Mouse (Mus musculus) liver, embryonic 13.5 days (tissue): ENCODE measurements around the gene Ppfia4. TPM values are rescaled to one million over a fixed set of nuclear protein-coding genes. Genes with fewer than 3 reads are reported as not detected.

Experiments used
- ATAC-seq: fragments of 200-750 bp; cut with Nextera tagmentation; 2 replicates; pipeline ENCODE4 v1.8.0; 2017; ENCODE audit warnings: low read depth, mild to moderate bottlenecking, moderate number of reproducible peaks, moderate library complexity
- DNase-seq: peaks from one replicate; pipeline ENCODE4 v3.0.0; 2022
- H3K27ac ChIP-seq: fragments of 300-500 bp; sonication (generic); 2 replicates; pipeline ENCODE4 v1.5.1; 2015; ENCODE audit warnings: moderate library complexity, mild to moderate bottlenecking, inconsistent platforms
- H3K27me3 ChIP-seq: fragments of 300-500 bp; sonication (generic); 2 replicates; pipeline ENCODE4 v1.6.1; 2015; ENCODE audit warnings: mild to moderate bottlenecking, inconsistent platforms
- H3K36me3 ChIP-seq: fragments of 300-500 bp; sonication (generic); 2 replicates; pipeline ENCODE4 v1.6.1; 2015; ENCODE audit warnings: mild to moderate bottlenecking, inconsistent platforms
- H3K4me1 ChIP-seq: fragments of 300-500 bp; sonication (generic); replicated peaks from 2 replicates; pipeline ENCODE4 v1.6.1; 2015; ENCODE audit warnings: inconsistent platforms
- H3K4me2 ChIP-seq: fragments of 300-500 bp; sonication (generic); 2 replicates; pipeline ENCODE4 v1.6.1; 2015; ENCODE audit warnings: inconsistent platforms, mild to moderate bottlenecking, moderate library complexity
- H3K4me3 ChIP-seq: fragments of 300-500 bp; sonication (generic); replicated peaks from 2 replicates; pipeline ENCODE4 v1.5.1; 2015; ENCODE audit warnings: mild to moderate bottlenecking, inconsistent platforms
- H3K9ac ChIP-seq: fragments of 300-500 bp; sonication (generic); 2 replicates; pipeline ENCODE4 v1.6.1; 2015; ENCODE audit warnings: mild to moderate bottlenecking, inconsistent platforms
- H3K9me3 ChIP-seq: fragments of 300-500 bp; sonication (generic); replicated peaks from 2 replicates; pipeline ENCODE4 v1.6.1; 2016; ENCODE audit warnings: inconsistent platforms
- WGBS: fragments of 180-500 bp; shearing (Covaris S2); methylation state at CpG from one replicate; pipeline ENCODE4 v1.1.7; 2015; ENCODE audit not compliant: insufficient replicate concordance; 5-methylcytosine and 5-hydroxymethylcytosine counted together
- polyA plus RNA-seq: library from polyadenylated mRNA; unstranded; fragments of >200 nt; fragmentation: Nextera tagmentation; extraction: Ambion mirVana; gene quantifications from 2 replicates; pipeline ENCODE4 v1.2.1, GENCODE M21; 2015

Gene Ppfia4
- polyA plus RNA-seq, 1 experiment from 2014 or later = 1.1 TPM

- no peak for ATAC-seq
- no peak overlapping the region for H3K4me3 ChIP-seq
- 23% methylated on average over 3 of the region's 3 CpGs for WGBS
Observed at GRCm38 (mm10) chr1:134282342-134282741, 50.4 kb downstream of the Ppfia4 start.

GRCm38 (mm10) chr1:134281563-134281962 is 51.2 kb downstream of the Ppfia4 start:
- no peak overlapping the region for H3K27ac ChIP-seq
- H3K4me1 ChIP-seq = no peaks in the 10 kb centered on the region
- WGBS = 57% methylated on average over 4 of the region's 4 CpGs
- no peaks in the 10 kb centered on the region for H3K9me3 ChIP-seq
- no peak overlapping the region for H3K4me3 ChIP-seq
- H3K27me3 ChIP-seq = no peaks in the 10 kb centered on the region
- H3K9ac ChIP-seq = no peak overlapping the region
- ATAC-seq (no peak), DNase-seq (no peak)
- H3K36me3 ChIP-seq = no peaks in the 10 kb centered on the region
- no peak overlapping the region for H3K4me2 ChIP-seq

More at GRCm38 (mm10) chr1:134282342-134282741, 50.4 kb downstream of the Ppfia4 start:
- Histone ChIP-seq H3K36me3 (no peaks in the 10 kb centered on the region), H3K27ac (no peak overlapping the region), H3K9me3 (no peaks in the 10 kb centered on the region), H3K4me2 (no peak overlapping the region), H3K9ac (no peak overlapping the region), H3K4me1 (no peaks in the 10 kb centered on the region), H3K27me3 (no peaks in the 10 kb centered on the region)
- DNase-seq = no peak

- Histone ChIP-seq H3K4me1 (no peaks in the 10 kb centered on the region), H3K27ac (no peak overlapping the region), H3K9ac (no peak overlapping the region), H3K9me3 (no peaks in the 10 kb centered on the region), H3K4me2 (no peak overlapping the region), H3K4me3 (no peak overlapping the region), H3K36me3 (no peaks in the 10 kb centered on the region), H3K27me3 (no peaks in the 10 kb centered on the region)
- ATAC-seq (no peak), DNase-seq (no peak)
- WGBS = 64% methylated on average over 5 of the region's 5 CpGs
Observed at GRCm38 (mm10) chr1:134280174-134280573, 52.6 kb downstream of the Ppfia4 start.

DNA sequence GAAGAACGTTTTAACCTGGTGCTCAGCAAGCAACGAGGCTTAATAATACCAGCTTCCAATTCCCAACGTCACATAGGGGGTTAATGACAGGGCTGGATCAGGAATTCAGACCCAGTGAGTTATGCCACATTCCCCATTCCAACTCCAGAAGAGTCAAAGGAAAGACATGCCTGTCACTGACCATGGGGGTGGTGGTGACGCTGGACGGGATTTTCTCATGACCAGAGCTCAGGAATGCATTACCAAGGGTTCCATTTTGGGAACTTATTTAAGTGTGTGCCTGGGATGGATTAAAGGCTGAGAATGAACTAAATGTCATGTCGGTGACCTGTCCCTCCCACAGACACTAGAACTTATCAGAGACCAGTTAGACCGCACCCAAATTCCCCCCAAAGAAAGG is 55.9 kb downstream of the Ppfia4 start:
- Histone ChIP-seq H3K9ac (no peak overlapping the region), H3K36me3 (no peaks in the 10 kb centered on the region), H3K27me3 (no peaks in the 10 kb centered on the region), H3K9me3 (no peaks in the 10 kb centered on the region), H3K27ac (no peak overlapping the region), H3K4me1 (no peaks in the 10 kb centered on the region), H3K4me2 (no peak overlapping the region), H3K4me3 (no peak overlapping the region)
- 72% methylated on average over 7 of the region's 7 CpGs for WGBS
- no peak for DNase-seq
- no peak for ATAC-seq

DNA sequence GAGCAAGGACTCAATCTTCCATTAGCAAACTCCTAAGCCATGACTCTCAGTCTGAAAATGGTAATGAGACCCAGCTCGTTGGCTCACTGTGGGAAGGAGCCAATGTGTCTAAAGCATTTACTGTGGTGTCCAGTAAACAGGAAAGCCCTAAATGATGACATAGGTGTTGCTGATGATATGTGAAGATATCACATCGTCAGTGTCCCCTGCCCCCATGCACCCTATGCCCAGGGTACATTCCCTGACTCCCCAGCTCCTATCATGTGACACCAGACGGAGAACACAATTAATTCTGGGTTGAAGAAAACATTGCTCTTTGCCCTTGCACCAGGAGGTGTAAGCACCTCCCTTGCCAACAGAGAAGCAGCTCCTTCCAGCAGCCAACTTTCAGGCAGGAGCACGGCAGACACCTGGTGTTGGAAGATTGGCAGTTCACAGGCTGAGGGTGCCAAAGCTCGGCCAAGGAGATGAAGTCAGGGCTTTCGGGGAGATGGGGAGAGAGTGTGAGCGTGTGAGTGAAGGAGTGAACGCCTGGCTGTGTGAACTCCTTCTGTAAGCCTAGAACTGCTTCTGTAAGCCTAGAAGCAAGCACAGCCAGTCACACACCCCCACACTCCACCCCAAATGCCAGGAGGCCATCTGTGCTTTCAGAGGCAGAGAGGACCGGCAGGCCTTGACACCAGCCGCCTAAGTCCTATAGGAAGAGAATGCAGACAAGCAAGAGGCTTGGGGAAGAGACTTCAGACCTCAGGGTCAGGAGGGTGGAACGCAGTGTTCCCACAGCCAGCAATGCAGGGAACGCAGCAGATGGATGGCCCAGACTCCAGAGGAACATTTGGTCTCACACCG is 56.9 kb downstream of the Ppfia4 start:
- H3K9me3 ChIP-seq = no peaks in the 10 kb centered on the region
- no peak overlapping the region for H3K4me2 ChIP-seq
- ATAC-seq = no peak
- no peak for DNase-seq
- WGBS = 59% methylated on average over 13 of the region's 13 CpGs
- no peak overlapping the region for H3K9ac ChIP-seq
- H3K4me1 ChIP-seq = no peaks in the 10 kb centered on the region
- no peak overlapping the region for H3K4me3 ChIP-seq
- H3K27me3 ChIP-seq = no peaks in the 10 kb centered on the region
- H3K27ac ChIP-seq = no peak overlapping the region
- H3K36me3 ChIP-seq = no peaks in the 10 kb centered on the region

- H3K9ac ChIP-seq = no peak overlapping the region
- 59% methylated on average over 7 of the region's 7 CpGs for WGBS
- H3K4me1 ChIP-seq = no peaks in the 10 kb centered on the region
- no peaks in the 10 kb centered on the region for H3K36me3 ChIP-seq
- no peak for DNase-seq
- no peaks in the 10 kb centered on the region for H3K27me3 ChIP-seq
- no peak overlapping the region for H3K4me2 ChIP-seq
- H3K4me3 ChIP-seq = no peak overlapping the region
- no peak for ATAC-seq
- H3K27ac ChIP-seq = no peak overlapping the region
- no peaks in the 10 kb centered on the region for H3K9me3 ChIP-seq
Observed at GRCm38 (mm10) chr1:134274483-134274920, 58.2 kb downstream of the Ppfia4 start.

GRCm38 (mm10) chr1:134273493-134274395 is 59.0 kb downstream of the Ppfia4 start:
- Histone ChIP-seq H3K9ac (no peak overlapping the region), H3K4me3 (no peak overlapping the region), H3K4me1 (no peaks in the 10 kb centered on the region), H3K27me3 (no peaks in the 10 kb centered on the region), H3K9me3 (no peaks in the 10 kb centered on the region), H3K4me2 (no peak overlapping the region), H3K36me3 (no peaks in the 10 kb centered on the region), H3K27ac (no peak overlapping the region)
- 48% methylated on average over 9 of the region's 9 CpGs for WGBS
- ATAC-seq = no peak
- DNase-seq = no peak

GRCm38 (mm10) chr1:134272754-134273250 is 59.9 kb downstream of the Ppfia4 start:
- Histone ChIP-seq H3K27ac (no peak overlapping the region), H3K9ac (no peak overlapping the region), H3K4me2 (no peak overlapping the region), H3K36me3 (no peaks in the 10 kb centered on the region), H3K27me3 (no peaks in the 10 kb centered on the region), H3K4me3 (no peak overlapping the region), H3K9me3 (no peaks in the 10 kb centered on the region), H3K4me1 (no peaks in the 10 kb centered on the region)
- WGBS = 64% methylated on average over 5 of the region's 5 CpGs
- DNase-seq (no peak), ATAC-seq (no peak)

DNA sequence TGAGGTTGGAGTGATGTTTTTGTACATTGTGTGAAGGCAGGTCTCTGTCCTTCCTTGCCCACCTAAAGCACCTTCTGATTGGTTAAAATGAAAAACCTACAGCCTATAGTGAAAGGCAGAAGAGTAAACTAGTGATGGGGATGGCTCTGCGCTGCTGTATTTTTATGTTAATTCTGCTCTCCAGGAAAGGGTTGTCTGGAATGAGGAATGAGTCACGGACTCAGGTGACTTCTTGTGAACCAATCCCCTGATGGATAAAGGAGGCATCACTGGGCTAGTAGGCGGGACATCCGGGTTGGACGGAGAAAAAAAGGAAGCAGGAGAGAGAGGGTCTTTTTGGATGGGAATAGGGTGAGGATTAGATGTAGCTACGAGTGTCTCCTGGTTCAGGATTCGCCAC is 62.7 kb downstream of the Ppfia4 start:
- DNase-seq (no peak), ATAC-seq (no peak)
- no peak overlapping the region for H3K9ac ChIP-seq
- no peaks in the 10 kb centered on the region for H3K9me3 ChIP-seq
- H3K27ac ChIP-seq = no peak overlapping the region
- no peak overlapping the region for H3K4me2 ChIP-seq
- WGBS = 57% methylated on average over 7 of the region's 7 CpGs
- H3K27me3 ChIP-seq = no peaks in the 10 kb centered on the region
- no peaks in the 10 kb centered on the region for H3K4me1 ChIP-seq
- no peaks in the 10 kb centered on the region for H3K36me3 ChIP-seq
- H3K4me3 ChIP-seq = no peak overlapping the region

DNA sequence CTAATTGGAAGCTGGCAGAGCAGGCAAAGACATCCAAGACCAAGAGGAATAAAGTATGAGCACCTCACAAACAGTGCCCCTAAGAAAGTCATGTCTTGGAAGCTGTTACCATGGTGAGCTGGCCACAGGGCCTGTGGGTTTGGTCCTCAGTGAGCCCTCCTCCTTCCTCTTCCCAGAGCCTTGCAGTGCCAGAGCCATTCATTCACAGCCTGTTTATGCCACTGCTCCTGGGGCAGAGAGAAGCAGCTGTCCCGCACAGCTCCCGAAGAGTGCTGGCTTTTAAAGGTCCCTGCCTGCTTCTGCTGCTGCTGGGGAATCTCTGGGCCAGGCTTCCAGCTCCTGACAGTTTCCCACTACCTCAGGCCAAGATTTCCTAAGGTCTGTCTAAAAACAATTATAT is 66.9 kb downstream of the Ppfia4 start:
- H3K27ac ChIP-seq = no peak overlapping the region
- H3K36me3 ChIP-seq = no peaks in the 10 kb centered on the region
- ATAC-seq (no peak), DNase-seq (no peak)
- 44% methylated on average over 2 of the region's 2 CpGs for WGBS
- H3K9ac ChIP-seq = no peak overlapping the region
- no peaks in the 10 kb centered on the region; the same call in 1 of the 2 replicates for H3K9me3 ChIP-seq
- no peaks in the 10 kb centered on the region for H3K4me1 ChIP-seq
- H3K27me3 ChIP-seq = no peaks in the 10 kb centered on the region
- H3K4me3 ChIP-seq = no peak overlapping the region
- no peak overlapping the region for H3K4me2 ChIP-seq

GRCm38 (mm10) chr1:134264341-134264740 is 68.4 kb downstream of the Ppfia4 start:
- ATAC-seq (no peak), DNase-seq (no peak)
- no peaks in the 10 kb centered on the region for H3K4me1 ChIP-seq
- no peak overlapping the region for H3K4me3 ChIP-seq
- 67% methylated on average over 6 of the region's 6 CpGs for WGBS
- H3K4me2 ChIP-seq = no peak overlapping the region
- no peaks in the 10 kb centered on the region for H3K36me3 ChIP-seq
- H3K27me3 ChIP-seq = no peaks in the 10 kb centered on the region
- no peak overlapping the region for H3K27ac ChIP-seq
- no peaks in the 10 kb centered on the region; the same call in 1 of the 2 replicates for H3K9me3 ChIP-seq
- H3K9ac ChIP-seq = no peak overlapping the region
